In the genomic region with DNA sequence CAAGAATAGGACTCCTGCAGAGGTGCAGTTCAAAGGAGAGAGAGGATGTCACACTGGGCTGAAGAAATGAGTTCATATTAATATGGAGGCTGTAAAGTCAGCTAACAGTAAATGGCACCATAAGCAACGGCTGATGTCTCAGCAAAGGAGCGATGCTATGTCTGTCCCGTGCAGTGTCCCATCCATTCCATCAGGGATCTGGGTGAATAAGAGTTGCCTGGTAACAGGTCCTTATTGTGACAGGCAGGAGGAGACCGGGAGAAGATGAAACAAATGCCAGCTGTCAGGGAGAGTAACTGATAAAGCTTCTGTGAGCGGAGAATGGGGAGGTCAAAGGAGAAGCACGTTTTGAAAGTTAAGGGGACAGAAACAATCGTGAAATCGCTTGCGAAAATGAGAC, we compare ENCODE assay signal across 20 mouse cellular contexts.
DNase-seq lines count a peak whose midpoint lies in the region; ATAC-seq and TF ChIP-seq lines count a peak whose summit lies in the region.
"Had no signal": no experiment of that assay in that cellular context is flagged by ENCODE, and none has a peak within 500 bp of the region (broad histone marks: within the 10 kb centered on the region; RNA-seq: fewer than 3 reads in every experiment).

No protein-coding gene starts in this region.

- peak; percentile 65; the same call in 1 of the 2 replicates for ATAC-seq in embryonic facial prominence, embryonic 11.5 days (replicated peaks; ENCODE audit: insufficient number of reproducible peaks, low FRiP score, low TSS enrichment, low read depth)
- peak; percentile 79 for ATAC-seq in hindbrain, embryonic 11.5 days (ENCODE audit: low FRiP score)
- no peak for ATAC-seq in neural tube, embryonic 13.5 days (ENCODE audit: low read depth)
- ATAC-seq: CD4-positive, CD25-positive, alpha-beta regulatory T cell, adult 4 months; intestine, postnatal 0 days; lung, postnatal 0 days had no signal

- TF ChIP-seq CTCF in lung, adult 2 months (IDR thresholded peaks at IDR 0.05; ENCODE audit: insufficient read depth, low read length) = no peak

- no peaks in the 10 kb centered on the region for H3K9me3 ChIP-seq in embryonic facial prominence, embryonic 11.5 days (replicated peaks; ENCODE audit: control insufficient read depth, low read length)
- no peaks in the 10 kb centered on the region for H3K9me3 ChIP-seq in embryonic facial prominence, embryonic 10.5 days
- H3K9me3 ChIP-seq in hindbrain, embryonic 11.5 days (ENCODE audit: control insufficient read depth, low read length) = no peaks in the 10 kb centered on the region
- H3K9me3 ChIP-seq in midbrain, embryonic 10.5 days (replicated peaks) = no peaks in the 10 kb centered on the region
- no peaks in the 10 kb centered on the region for H3K9me3 ChIP-seq in neural tube, embryonic 13.5 days
- H3K9me3 ChIP-seq: forebrain, embryonic 10.5 days; liver, embryonic 13.5 days had no signal

- H3K27ac ChIP-seq in embryonic facial prominence, embryonic 11.5 days (replicated peaks; ENCODE audit: low read depth, low read length) = no peak overlapping the region
- H3K27ac ChIP-seq in embryonic facial prominence, embryonic 10.5 days (replicated peaks) = no peak overlapping the region
- no peak overlapping the region for H3K27ac ChIP-seq in hindbrain, embryonic 11.5 days (ENCODE audit: low read depth, low read length)
- H3K27ac ChIP-seq in midbrain, embryonic 10.5 days (replicated peaks) = no peak overlapping the region
- no peak overlapping the region for H3K27ac ChIP-seq in neural tube, embryonic 13.5 days (replicated peaks)
- H3K27ac ChIP-seq: forebrain, embryonic 10.5 days; liver, embryonic 13.5 days; stomach, postnatal 0 days had no signal

- no peak for DNase-seq in embryonic facial prominence, embryonic 11.5 days (ENCODE audit: low spot score)
- no peak for DNase-seq in embryonic facial prominence, embryonic 10.5 days (ENCODE audit: low spot score)
- DNase-seq in hindbrain, embryonic 11.5 days (ENCODE audit: low spot score) = peak; percentile 34
- peak; percentile 22 for DNase-seq in midbrain, embryonic 10.5 days (ENCODE audit: low spot score)
- no peak for DNase-seq in lung, adult 18-20 months
- DNase-seq in adrenal gland, adult 8-10 months = no peak
- no peak for DNase-seq in lung, adult 2 months
- DNase-seq: cerebellum, postnatal 25 days; kidney, postnatal 10 days; liver, embryonic 13.5 days; right cerebral cortex, postnatal 25 days; thymus, postnatal 4 days had no signal

- H3K4me2 ChIP-seq in embryonic facial prominence, embryonic 11.5 days (ENCODE audit: low read depth, low read length) = no peak overlapping the region
- no peak overlapping the region for H3K4me2 ChIP-seq in hindbrain, embryonic 11.5 days (replicated peaks; ENCODE audit: low read depth, low read length)
- peak overlapping the region; percentile 22; the same call in 1 of the 2 replicates for H3K4me2 ChIP-seq in neural tube, embryonic 13.5 days
- H3K4me2 ChIP-seq: heart, embryonic 11.5 days; liver, embryonic 13.5 days had no signal

- H3K4me3 ChIP-seq in embryonic facial prominence, embryonic 11.5 days (ENCODE audit: low read depth, low read length) = no peak overlapping the region
- H3K4me3 ChIP-seq in embryonic facial prominence, embryonic 10.5 days = no peak overlapping the region
- no peak overlapping the region for H3K4me3 ChIP-seq in hindbrain, embryonic 11.5 days (ENCODE audit: low read depth, low read length)
- H3K4me3 ChIP-seq in midbrain, embryonic 10.5 days = no peak overlapping the region
- H3K4me3 ChIP-seq in neural tube, embryonic 13.5 days = no peak overlapping the region
- no peak overlapping the region for H3K4me3 ChIP-seq in lung, adult 2 months (replicated peaks; ENCODE audit: extremely low read depth, low read depth, low read length)
- H3K4me3 ChIP-seq: forebrain, embryonic 10.5 days; liver, embryonic 13.5 days had no signal

- H3K9ac ChIP-seq in embryonic facial prominence, embryonic 11.5 days (replicated peaks; ENCODE audit: low read length) = no peak overlapping the region
- no peak overlapping the region for H3K9ac ChIP-seq in hindbrain, embryonic 11.5 days (ENCODE audit: low read depth, low read length)
- no peak overlapping the region for H3K9ac ChIP-seq in neural tube, embryonic 13.5 days
- H3K9ac ChIP-seq: liver, embryonic 13.5 days had no signal

- no peaks in the 10 kb centered on the region for H3K4me1 ChIP-seq in embryonic facial prominence, embryonic 11.5 days (ENCODE audit: control insufficient read depth, insufficient read depth, low read length)
- H3K4me1 ChIP-seq in embryonic facial prominence, embryonic 10.5 days = no peaks in the 10 kb centered on the region
- H3K4me1 ChIP-seq in hindbrain, embryonic 11.5 days (replicated peaks; ENCODE audit: control insufficient read depth, insufficient read depth, low read length) = no peaks in the 10 kb centered on the region
- H3K4me1 ChIP-seq in midbrain, embryonic 10.5 days = peaks cover 12% of the 10 kb centered on the region
- H3K4me1 ChIP-seq in neural tube, embryonic 13.5 days (replicated peaks) = peaks cover 7% of the 10 kb centered on the region
- no peaks in the 10 kb centered on the region for H3K4me1 ChIP-seq in lung, adult 2 months (ENCODE audit: control insufficient read depth, insufficient read depth, low read length)
- H3K4me1 ChIP-seq: liver, embryonic 13.5 days had no signal

- no peak for TF ChIP-seq POLR2A in lung, adult 2 months (IDR thresholded peaks at IDR 0.05; ENCODE audit: borderline replicate concordance, extremely low read depth, low read depth, low read length)

- no peaks in the 10 kb centered on the region for H3K27me3 ChIP-seq in embryonic facial prominence, embryonic 11.5 days (ENCODE audit: control insufficient read depth, insufficient read depth, low read length)
- H3K27me3 ChIP-seq in embryonic facial prominence, embryonic 10.5 days (replicated peaks; ENCODE audit: low read depth, poor library complexity, severe bottlenecking) = no peaks in the 10 kb centered on the region
- no peaks in the 10 kb centered on the region for H3K27me3 ChIP-seq in hindbrain, embryonic 11.5 days (ENCODE audit: control insufficient read depth, insufficient read depth, low read length)
- no peaks in the 10 kb centered on the region for H3K27me3 ChIP-seq in midbrain, embryonic 10.5 days (ENCODE audit: low read depth, poor library complexity, severe bottlenecking)
- H3K27me3 ChIP-seq in neural tube, embryonic 13.5 days = no peaks in the 10 kb centered on the region
- H3K27me3 ChIP-seq: liver, embryonic 13.5 days had no signal

- 53% methylated on average over 9 of the region's 9 CpGs for WGBS in embryonic facial prominence, embryonic 11.5 days
- 62% methylated on average over 9 of the region's 9 CpGs for WGBS in embryonic facial prominence, embryonic 10.5 days
- WGBS in hindbrain, embryonic 11.5 days = 21% methylated on average over 9 of the region's 9 CpGs
- WGBS in midbrain, embryonic 10.5 days = 40% methylated on average over 9 of the region's 9 CpGs
- WGBS in neural tube, embryonic 13.5 days = 26% methylated on average over 9 of the region's 9 CpGs
- WGBS in lung, adult 2 months = 44% methylated on average over 9 of the region's 9 CpGs

- H3K36me3 ChIP-seq in embryonic facial prominence, embryonic 11.5 days (replicated peaks; ENCODE audit: control insufficient read depth, insufficient read depth, low read depth, low read length) = no peaks in the 10 kb centered on the region
- H3K36me3 ChIP-seq in embryonic facial prominence, embryonic 10.5 days (replicated peaks) = no peaks in the 10 kb centered on the region
- H3K36me3 ChIP-seq in hindbrain, embryonic 11.5 days (ENCODE audit: control insufficient read depth, insufficient read depth, low read length) = no peaks in the 10 kb centered on the region
- H3K36me3 ChIP-seq in midbrain, embryonic 10.5 days = no peaks in the 10 kb centered on the region
- H3K36me3 ChIP-seq in neural tube, embryonic 13.5 days = no peaks in the 10 kb centered on the region
- H3K36me3 ChIP-seq: forebrain, embryonic 10.5 days; G1E; liver, embryonic 13.5 days had no signal

Comparison
In these comparisons a context has a peak if more than half of its experiments do, and no peak if none do; other contexts are left out.
1. DNase-seq: peak in hindbrain, embryonic 11.5 days (single experiment) and midbrain, embryonic 10.5 days (single experiment); none in embryonic facial prominence, embryonic 11.5 days (single experiment), embryonic facial prominence, embryonic 10.5 days (single experiment), lung, adult 18-20 months (0 of 2), adrenal gland, adult 8-10 months (single experiment) and lung, adult 2 months (single experiment).